Mouse (Mus musculus) megakaryocyte-erythroid progenitor cell, adult 5-6 weeks (primary cell): ENCODE data around the gene Josd1. TPM values are rescaled to one million over a fixed set of nuclear protein-coding genes. Genes with fewer than 3 reads are reported as not detected.
A peak's percentile ranks its signal among the peaks of the same experiment; 100 is the strongest.
"Not testable (repeated sequence)": the region's sequence is repeated elsewhere in the genome, so short reads cannot be mapped to it uniquely, and the experiment has no call there.

ENCODE experiments used
- ATAC-seq: replicated peaks from 2 replicates; pipeline ENCODE4 v1.8.0; 2016; ENCODE audit warnings: mild to moderate bottlenecking, inconsistent platforms; ENCODE audit not compliant: severe bottlenecking, poor library complexity, low FRiP score, low TSS enrichment
- total RNA-seq, 2 experiments: library from RNA; stranded (forward) in 1 of 2; stranded (reverse) in 1 of 2; fragments of 200-1000, 215-1000 nt in 1 of 2; fragments of >200 nt in 1 of 2; fragmentation: Nextera tagmentation in 1 of 2; gene quantifications; 2 replicates each; pipeline ENCODE4 v1.2.3; 2014 to 2017

Gene Josd1
- total RNA-seq, 2 experiments from 2014 or later = 49.8 to 59.8 TPM

- peak; percentile 55 for ATAC-seq
These were observed 7.8 kb upstream of the Josd1 start for GRCm38 (mm10) chr15:79695516-79695915.

- ATAC-seq = peak; percentile 56
These were observed 6.8 kb upstream of the Josd1 start for GRCm38 (mm10) chr15:79694512-79694911.

GRCm38 (mm10) chr15:79693740-79694139 lies 6.0 kb upstream of the Josd1 start:
- peak; percentile 1; the same call in 1 of the 2 replicates for ATAC-seq

- ATAC-seq = no peak
These were observed 4.6 kb upstream of the Josd1 start for GRCm38 (mm10) chr15:79692334-79692733.

GRCm38 (mm10) chr15:79691023-79691508 lies 3.3 kb upstream of the Josd1 start:
- no peak for ATAC-seq

- ATAC-seq = peak; percentile 75
These were observed 2.8 kb upstream of the Josd1 start, which contains the start of gene Gtpbp1 for GRCm38 (mm10) chr15:79690426-79691022. Gtpbp1 (plus strand) TSS chr15:79690845.

GRCm38 (mm10) chr15:79689662-79690425 lies 2.1 kb upstream of the Josd1 start:
- ATAC-seq = no peak

- no peak for ATAC-seq
These were observed 693 bp upstream of the Josd1 start for GRCm38 (mm10) chr15:79688268-79688956.

- ATAC-seq = no peak
These were observed 544 bp downstream of the Josd1 start for GRCm38 (mm10) chr15:79687175-79687574.

- ATAC-seq = peak; percentile 9
These were observed 1.5 kb downstream of the Josd1 start for GRCm38 (mm10) chr15:79686046-79686869.

GRCm38 (mm10) chr15:79685141-79685641 lies 2.5 kb downstream of the Josd1 start:
- ATAC-seq = no peak

- no peak for ATAC-seq
These were observed 3.1 kb downstream of the Josd1 start for GRCm38 (mm10) chr15:79684616-79685015.

GRCm38 (mm10) chr15:79683707-79684465 lies 3.8 kb downstream of the Josd1 start:
- ATAC-seq = no peak

- ATAC-seq = no peak
These were observed 4.6 kb downstream of the Josd1 start for GRCm38 (mm10) chr15:79683146-79683545.

- 0 out of 2 replicates have a peak, but pooled peaks have one; percentile 11 for ATAC-seq
These were observed 5.7 kb downstream of the Josd1 start for GRCm38 (mm10) chr15:79681973-79682372.

- no peak for ATAC-seq
These were observed 9.8 kb downstream of the Josd1 start for GRCm38 (mm10) chr15:79677936-79678335.

- ATAC-seq = not testable (repeated sequence)
These were observed 15.8 kb downstream of the Josd1 start for GRCm38 (mm10) chr15:79671828-79672348.

- ATAC-seq = no peak
These were observed 16.8 kb downstream of the Josd1 start for GRCm38 (mm10) chr15:79670972-79671299.
